Mouse (Mus musculus) MEL (cell line): ENCODE results near the gene Kif5c.

Source experiments
- CTCF ChIP-seq, 3 experiments: IDR thresholded peaks in 2 of 3; conservative IDR thresholded peaks in 1 of 3; 2 replicates each; pipeline ENCODE4 v1.5.1; 2011 to 2012; ENCODE audit warnings: low read length in 3 of 3, low read depth in 2 of 3, mild to moderate bottlenecking in 2 of 3, improper control_type of control experiment in 1 of 3, inconsistent platforms in 1 of 3, mixed read lengths in 1 of 3, moderate library complexity in 1 of 3; ENCODE audit not compliant: control insufficient read depth in 1 of 3, insufficient read depth in 1 of 3, poor library complexity in 1 of 3, severe bottlenecking in 1 of 3
- JUND ChIP-seq: IDR thresholded peaks from 2 replicates; pipeline ENCODE4 v1.6.1; 2011; ENCODE audit warnings: low read depth, mild to moderate bottlenecking, improper control_type of control experiment, low read length
- POLR2A ChIP-seq, 2 experiments: IDR thresholded peaks; 2 replicates each; pipeline ENCODE4 v1.6.1; 2011 to 2012; ENCODE audit warnings: low read length in 2 of 2, mild to moderate bottlenecking in 2 of 2, control low read depth in 1 of 2, improper control_type of control experiment in 1 of 2, low read depth in 1 of 2, moderate library complexity in 1 of 2; ENCODE audit not compliant: control insufficient read depth in 1 of 2, insufficient read depth in 1 of 2, poor library complexity in 1 of 2
- TAL1 ChIP-seq: IDR thresholded peaks from 2 replicates; pipeline ENCODE4 v1.6.1; 2012; ENCODE audit warnings: mild to moderate bottlenecking, inconsistent platforms, low read length, moderate library complexity, mixed read lengths
- TBP ChIP-seq: IDR thresholded peaks from 2 replicates; pipeline ENCODE4 v1.8.0; 2011; ENCODE audit warnings: low read depth, low read length, improper control_type of control experiment
- ZKSCAN1 ChIP-seq: IDR thresholded peaks from 2 replicates; pipeline ENCODE4 v1.6.1; 2012; ENCODE audit warnings: low read depth, mild to moderate bottlenecking, inconsistent platforms, low read length, improper control_type of control experiment, moderate library complexity

DNA sequence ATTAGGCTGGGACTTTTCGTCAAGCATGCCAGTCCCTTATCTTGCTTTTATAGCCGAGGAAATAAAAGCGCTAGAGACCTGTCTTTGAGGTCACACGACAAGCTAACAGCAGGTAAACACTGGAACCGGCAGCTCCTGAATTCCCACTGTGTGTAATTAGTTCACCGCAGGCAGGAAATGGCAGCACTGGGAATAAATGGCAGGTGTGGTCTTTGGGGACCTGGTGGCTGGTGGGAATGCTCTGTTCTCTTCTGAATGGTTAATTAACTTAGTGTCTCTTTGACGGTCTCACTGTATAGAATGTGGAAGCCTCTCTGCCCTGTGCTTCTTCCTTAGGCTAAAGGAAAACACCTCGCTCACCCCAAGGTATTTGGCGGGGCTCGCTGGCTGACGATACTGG lies 192.3 kb downstream of the Kif5c start:
- TF ChIP-seq CTCF (IDR thresholded peaks at IDR 0.05 in 2 of 3, conservative IDR thresholded peaks at IDR 0.05 in 1 of 3; ENCODE audit: control insufficient read depth in 1 of 3, insufficient read depth in 1 of 3, low read depth in 2 of 3, low read length in 3 of 3, poor library complexity in 1 of 3, severe bottlenecking in 1 of 3), result no peak
- TF ChIP-seq TBP, result no peak
- TF ChIP-seq TAL1, result no peak
- TF ChIP-seq JUND, result no peak
- TF ChIP-seq POLR2A (IDR thresholded peaks at IDR 0.05; ENCODE audit: control insufficient read depth in 1 of 2, insufficient read depth in 1 of 2, low read depth in 1 of 2, low read length in 2 of 2, poor library complexity in 1 of 2), result no peak
- no peak for TF ChIP-seq ZKSCAN1
